Mouse (Mus musculus): ENCODE results near the gene Dvl1. TPM values are rescaled to one million over a fixed set of nuclear protein-coding genes. Genes with fewer than 3 reads are reported as not detected.

Gene Dvl1
- polyA plus RNA-seq, 1 experiment from 2014 or later: 9.2 TPM

DNA sequence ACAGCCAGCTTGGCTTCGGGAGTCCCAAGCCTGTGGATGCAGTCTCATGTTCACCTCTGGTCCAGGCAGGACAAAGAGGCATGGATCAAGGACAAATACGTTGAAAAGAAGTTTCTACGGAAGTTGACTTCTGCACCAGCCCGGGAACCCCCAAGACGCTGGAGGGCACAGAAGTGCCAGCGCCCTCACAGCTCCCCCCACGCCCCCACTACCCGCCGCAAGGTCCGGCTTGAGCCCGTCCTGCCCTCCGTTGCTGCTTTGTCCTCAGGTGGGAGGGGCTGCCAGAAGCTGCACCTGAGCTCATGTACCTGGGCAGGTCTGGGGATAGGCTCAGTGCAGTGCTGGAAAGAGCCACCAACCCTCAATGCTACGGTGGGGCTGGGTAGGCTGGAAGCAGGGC is 56.0 kb downstream of the Dvl1 start:
- Histone ChIP-seq H3K4me1 (no peaks in the 10 kb centered on the region), H3K27ac (no peak overlapping the region), H3K9ac (no peak overlapping the region), H3K36me3 (replicated peaks) (peaks cover 91% of the 10 kb centered on the region), H3K4me3 (replicated peaks) (no peak overlapping the region), H3K9me3 (no peaks in the 10 kb centered on the region), H3K27me3 (no peaks in the 10 kb centered on the region), H3K4me2 (no peak overlapping the region)
- no peak for ATAC-seq (ENCODE audit: low FRiP score)
- WGBS: 96% methylated on average over 13 of the region's 13 CpGs

DNA sequence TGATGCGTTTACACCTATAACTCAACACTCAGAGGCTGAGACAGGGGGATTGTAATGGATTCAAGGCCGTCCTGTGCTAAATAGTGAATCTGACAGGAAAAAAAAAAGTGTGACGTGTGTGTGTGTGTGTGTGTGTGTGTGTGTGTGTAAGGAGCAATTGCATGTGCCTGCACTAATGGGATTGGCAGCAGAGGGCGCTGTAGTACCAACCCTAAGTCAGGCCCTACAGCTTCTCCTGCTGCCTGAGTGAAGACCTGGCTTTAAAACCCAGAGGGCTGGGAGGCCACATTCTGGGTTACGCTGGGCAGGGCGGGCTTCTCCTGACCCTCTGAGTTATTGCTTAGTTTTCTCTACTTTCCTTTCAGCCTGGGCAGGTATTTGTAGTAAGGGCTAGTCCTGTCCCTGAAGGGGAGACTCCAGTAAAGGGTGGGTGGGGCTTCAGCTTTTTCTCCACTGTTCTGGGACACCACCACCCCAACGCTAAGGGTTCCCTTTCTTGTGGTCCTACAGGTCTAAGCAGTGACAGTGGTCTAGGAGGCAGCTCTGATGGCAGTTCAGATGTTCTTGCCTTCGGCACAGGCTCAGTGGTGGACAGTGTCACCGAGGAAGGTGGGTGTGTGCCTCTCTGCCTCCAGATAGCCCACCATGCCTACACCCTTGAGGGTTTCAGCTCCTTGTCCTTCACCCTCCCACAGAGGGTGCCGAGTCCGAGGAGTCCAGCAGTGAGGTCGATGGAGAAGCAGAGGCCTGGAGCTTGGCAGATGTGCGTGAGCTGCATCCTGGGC is 57.3 kb downstream of the Dvl1 start:
- Histone ChIP-seq H3K9ac (no peak overlapping the region), H3K36me3 (replicated peaks) (peaks cover 79% of the 10 kb centered on the region), H3K9me3 (no peaks in the 10 kb centered on the region), H3K27me3 (no peaks in the 10 kb centered on the region), H3K4me3 (replicated peaks) (no peak overlapping the region), H3K4me1 (no peaks in the 10 kb centered on the region), H3K27ac (no peak overlapping the region), H3K4me2 (no peak overlapping the region)
- no peak for ATAC-seq (ENCODE audit: low FRiP score)
- 97% methylated on average over 12 of the region's 13 CpGs for WGBS

DNA sequence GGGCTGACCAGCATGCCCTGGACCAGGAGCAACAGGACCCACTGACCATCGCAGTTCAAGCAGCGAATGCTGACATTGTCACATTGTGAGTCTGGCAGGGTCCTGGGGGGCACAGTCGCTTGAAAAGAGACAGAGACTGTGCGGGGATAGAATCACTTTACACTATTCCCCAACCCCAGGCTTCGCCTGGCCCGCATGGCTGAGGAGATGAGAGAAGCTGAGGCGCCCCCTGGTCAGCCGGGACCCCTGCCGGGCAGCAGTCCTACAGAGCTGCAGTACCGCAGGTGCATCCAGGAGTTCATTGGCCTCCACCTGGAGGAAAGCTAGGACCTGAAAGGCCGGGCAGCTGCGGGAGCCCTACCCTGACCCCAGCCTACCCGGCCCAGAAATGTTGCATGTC is 58.4 kb downstream of the Dvl1 start:
- Histone ChIP-seq H3K4me2 (no peak overlapping the region), H3K4me1 (no peaks in the 10 kb centered on the region), H3K9me3 (no peaks in the 10 kb centered on the region), H3K9ac (no peak overlapping the region), H3K27me3 (no peaks in the 10 kb centered on the region), H3K4me3 (replicated peaks) (no peak overlapping the region), H3K36me3 (replicated peaks) (peaks cover 67% of the 10 kb centered on the region), H3K27ac (no peak overlapping the region)
- WGBS: 83% methylated on average over 13 of the region's 13 CpGs
- ATAC-seq (ENCODE audit: low FRiP score): no peak

DNA sequence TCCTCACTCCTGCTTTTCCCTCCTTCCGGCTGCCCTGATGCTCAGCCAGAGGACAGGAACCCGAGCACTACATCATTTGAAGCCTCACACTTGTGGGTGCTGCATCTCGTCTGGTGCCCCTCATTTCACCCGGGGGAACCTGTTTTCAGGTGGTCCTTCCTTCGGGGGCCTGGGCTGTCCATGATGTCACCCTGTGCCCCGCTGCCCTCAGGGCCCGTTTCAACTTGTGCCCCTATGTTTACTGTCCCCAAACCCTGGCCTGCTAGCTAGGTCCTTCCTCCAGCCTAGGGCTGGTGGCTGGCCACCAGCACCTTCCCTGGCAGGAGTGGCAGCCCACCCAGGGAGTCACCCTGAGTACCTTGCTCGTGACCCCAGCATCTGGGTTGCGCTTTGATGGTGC is 58.9 kb downstream of the Dvl1 start:
- no peaks in the 10 kb centered on the region for H3K27me3 ChIP-seq
- H3K9me3 ChIP-seq: no peaks in the 10 kb centered on the region
- H3K9ac ChIP-seq: no peak overlapping the region
- no peak overlapping the region for H3K4me3 ChIP-seq (replicated peaks)
- no peak for ATAC-seq (ENCODE audit: low FRiP score)
- no peak overlapping the region for H3K27ac ChIP-seq
- H3K4me2 ChIP-seq: no peak overlapping the region
- H3K4me1 ChIP-seq: no peaks in the 10 kb centered on the region
- H3K36me3 ChIP-seq (replicated peaks): peaks cover 62% of the 10 kb centered on the region
- WGBS: 90% methylated on average over 9 of the region's 9 CpGs

DNA sequence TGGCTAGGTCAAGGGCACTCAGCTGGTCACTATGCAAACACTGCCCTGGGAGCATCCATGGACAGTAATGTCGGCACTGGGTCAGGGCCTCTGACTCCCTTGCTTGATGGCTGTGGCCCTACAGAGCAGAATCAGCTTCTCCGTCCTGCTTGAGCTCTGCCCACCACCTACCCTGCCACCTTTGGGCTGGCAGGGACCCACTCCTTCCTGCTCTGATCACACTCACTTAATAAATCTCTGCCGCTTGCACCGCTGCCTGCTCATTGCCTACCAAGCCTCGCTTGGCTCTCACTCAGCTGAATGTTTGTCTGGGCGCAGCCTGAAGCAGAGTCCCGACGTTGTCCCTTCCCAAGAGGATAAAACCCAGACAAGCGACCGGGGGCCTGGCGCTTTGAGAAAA is 59.8 kb downstream of the Dvl1 start:
- H3K4me2 ChIP-seq: no peak overlapping the region
- 90% methylated on average over 11 of the region's 11 CpGs for whole genome bisulfite sequencing

DNA sequence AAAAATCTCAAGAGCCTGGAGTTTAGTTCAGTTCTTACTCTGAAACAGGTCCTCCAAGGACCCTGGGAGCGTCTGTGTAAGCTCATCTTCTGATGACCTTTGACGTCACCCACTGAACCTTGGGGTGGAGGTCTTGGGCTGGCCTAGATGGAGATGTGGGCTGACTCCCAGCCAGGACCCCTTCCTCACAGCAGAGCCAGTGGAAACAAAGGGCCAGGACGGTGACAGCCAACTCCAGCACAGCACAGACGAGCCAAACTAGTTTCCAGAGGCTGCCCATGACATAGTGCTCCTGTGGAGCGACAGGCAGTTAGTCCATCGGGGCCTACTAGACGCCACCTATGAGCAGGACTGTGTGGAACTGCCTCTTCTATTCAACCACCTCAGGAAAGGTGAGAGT is 61.1 kb downstream of the Dvl1 start:
- H3K4me1 ChIP-seq: no peaks in the 10 kb centered on the region
- no peak overlapping the region for H3K9ac ChIP-seq
- H3K27ac ChIP-seq: no peak overlapping the region
- 76% methylated on average over 7 of the region's 7 CpGs for WGBS
- no peaks in the 10 kb centered on the region for H3K9me3 ChIP-seq
- H3K4me3 ChIP-seq (replicated peaks): no peak overlapping the region
- ATAC-seq (ENCODE audit: low FRiP score): no peak
- peaks cover 41% of the 10 kb centered on the region for H3K36me3 ChIP-seq (replicated peaks)
- no peak overlapping the region for H3K4me2 ChIP-seq
- no peaks in the 10 kb centered on the region for H3K27me3 ChIP-seq

More for the DNA sequence above, 59.8 kb downstream of the Dvl1 start:
- H3K27ac ChIP-seq: no peak overlapping the region
- no peak for ATAC-seq (ENCODE audit: low FRiP score)
- peaks cover 54% of the 10 kb centered on the region for H3K36me3 ChIP-seq (replicated peaks)
- H3K4me1 ChIP-seq: no peaks in the 10 kb centered on the region
- H3K4me3 ChIP-seq (replicated peaks): no peak overlapping the region
- no peaks in the 10 kb centered on the region for H3K9me3 ChIP-seq
- H3K9ac ChIP-seq: no peak overlapping the region
- H3K27me3 ChIP-seq: no peaks in the 10 kb centered on the region

DNA sequence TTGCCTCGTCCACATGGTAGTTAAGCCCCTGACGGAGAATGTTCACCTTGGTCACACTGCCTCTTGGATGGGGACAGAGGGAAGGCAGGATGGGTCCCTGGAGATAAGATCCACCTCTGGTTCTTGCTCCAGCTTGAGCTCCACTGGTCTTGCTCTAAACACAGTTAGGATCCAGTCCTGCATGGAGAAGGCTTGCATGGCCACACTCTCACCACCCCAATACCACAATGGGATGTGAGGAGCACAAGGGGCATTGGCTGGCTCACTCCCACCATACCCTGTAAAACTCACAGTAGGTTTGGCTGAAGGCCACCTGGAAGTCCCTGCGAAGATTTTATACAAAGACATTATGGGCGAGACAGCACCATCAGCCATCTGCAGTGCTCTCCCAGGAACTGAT is 61.5 kb downstream of the Dvl1 start:
- H3K27ac ChIP-seq: no peak overlapping the region

More for the DNA sequence above, 61.5 kb downstream of the Dvl1 start:
- H3K27me3 ChIP-seq: no peaks in the 10 kb centered on the region
- no peak overlapping the region for H3K9ac ChIP-seq
- no peaks in the 10 kb centered on the region for H3K4me1 ChIP-seq
- H3K4me3 ChIP-seq (replicated peaks): no peak overlapping the region
- ATAC-seq (ENCODE audit: low FRiP score): no peak
- WGBS: 94% methylated on average over 4 of the region's 4 CpGs
- H3K9me3 ChIP-seq: no peaks in the 10 kb centered on the region
- no peak overlapping the region for H3K4me2 ChIP-seq
- H3K36me3 ChIP-seq (replicated peaks): peaks cover 36% of the 10 kb centered on the region

Other genes starting within 250 kb of the Dvl1 start
- 12.9 and 14.1 TPM in 2 replicates for gene Slc35e2, start 246.0 kb upstream of the Dvl1 start, polyA plus RNA-seq (2016; fragmentation: Nextera tagmentation; extraction: Ambion mirVana)
- gene Cdk11b, start 222.5 kb upstream of the Dvl1 start, polyA plus RNA-seq (2016; fragmentation: Nextera tagmentation; extraction: Ambion mirVana): 91.6 and 97.7 TPM in 2 replicates
- not detected in 2 replicates for gene Gm10563, start 202.0 kb upstream of the Dvl1 start, polyA plus RNA-seq (2016; fragmentation: Nextera tagmentation; extraction: Ambion mirVana)
- gene Mmp23, start 194.0 kb upstream of the Dvl1 start, polyA plus RNA-seq (2016; fragmentation: Nextera tagmentation; extraction: Ambion mirVana): 2.2 and 2.4 TPM in 2 replicates
- gene Mib2, start 178.2 kb upstream of the Dvl1 start, polyA plus RNA-seq (2016; fragmentation: Nextera tagmentation; extraction: Ambion mirVana): 30.7 and 35.8 TPM in 2 replicates
- 2.4 and 5.9 TPM in 2 replicates for gene Fndc10, start 153.1 kb upstream of the Dvl1 start, polyA plus RNA-seq (2016; fragmentation: Nextera tagmentation; extraction: Ambion mirVana)
- gene Ssu72, start 142.6 kb upstream of the Dvl1 start, polyA plus RNA-seq (2016; fragmentation: Nextera tagmentation; extraction: Ambion mirVana): 137 and 139 TPM in 2 replicates
- gene Tmem240, start 112.6 kb upstream of the Dvl1 start, polyA plus RNA-seq (2016; fragmentation: Nextera tagmentation; extraction: Ambion mirVana): 2.5 and 3.2 TPM in 2 replicates
- 95.3 and 99.0 TPM in 2 replicates for gene Atad3a, start 86.3 kb upstream of the Dvl1 start, polyA plus RNA-seq (2016; fragmentation: Nextera tagmentation; extraction: Ambion mirVana)
- gene Vwa1, start 72.7 kb upstream of the Dvl1 start, polyA plus RNA-seq (2016; fragmentation: Nextera tagmentation; extraction: Ambion mirVana): 9.8 and 11.5 TPM in 2 replicates
- gene Tmem88b, start 61.5 kb upstream of the Dvl1 start, polyA plus RNA-seq (2016; fragmentation: Nextera tagmentation; extraction: Ambion mirVana): 0.22 and 0.35 TPM in 2 replicates
- gene Ankrd65, start 57.0 kb upstream of the Dvl1 start, polyA plus RNA-seq (2016; fragmentation: Nextera tagmentation; extraction: Ambion mirVana): not detected in 2 replicates
- 209 and 210 TPM in 2 replicates for gene Mrpl20, start 44.5 kb upstream of the Dvl1 start, polyA plus RNA-seq (2016; fragmentation: Nextera tagmentation; extraction: Ambion mirVana)
- 195 and 202 TPM in 2 replicates for gene Ccnl2, start 34.9 kb upstream of the Dvl1 start, polyA plus RNA-seq (2016; fragmentation: Nextera tagmentation; extraction: Ambion mirVana)
- 131 and 132 TPM in 2 replicates for gene Aurkaip1, start 16.1 kb upstream of the Dvl1 start, polyA plus RNA-seq (2016; fragmentation: Nextera tagmentation; extraction: Ambion mirVana)
- gene Mxra8, start 7.7 kb upstream of the Dvl1 start, polyA plus RNA-seq (2016; fragmentation: Nextera tagmentation; extraction: Ambion mirVana): 22.9 and 24.3 TPM in 2 replicates
- 0.51 and 0.61 TPM in 2 replicates for gene Tas1r3, start 16.0 kb downstream of the Dvl1 start, polyA plus RNA-seq (2016; fragmentation: Nextera tagmentation; extraction: Ambion mirVana)
- 17.9 and 23.4 TPM in 2 replicates for gene Cptp, start 22.0 kb downstream of the Dvl1 start, polyA plus RNA-seq (2016; fragmentation: Nextera tagmentation; extraction: Ambion mirVana)
- gene Ints11, start 22.1 kb downstream of the Dvl1 start, polyA plus RNA-seq (2016; fragmentation: Nextera tagmentation; extraction: Ambion mirVana): 92.2 and 94.1 TPM in 2 replicates
- 44.6 and 48.8 TPM in 2 replicates for gene Pusl1, start 44.4 kb downstream of the Dvl1 start, polyA plus RNA-seq (2016; fragmentation: Nextera tagmentation; extraction: Ambion mirVana)
- gene Acap3, start 44.4 kb downstream of the Dvl1 start, polyA plus RNA-seq (2016; fragmentation: Nextera tagmentation; extraction: Ambion mirVana): 47.9 and 57.2 TPM in 2 replicates
- gene Ube2j2, start 96.4 kb downstream of the Dvl1 start, polyA plus RNA-seq (2016; fragmentation: Nextera tagmentation; extraction: Ambion mirVana): 154 and 159 TPM in 2 replicates
- gene C1qtnf12, start 114.9 kb downstream of the Dvl1 start, polyA plus RNA-seq (2016; fragmentation: Nextera tagmentation; extraction: Ambion mirVana): 10.9 and 11.6 TPM in 2 replicates
- 16.4 and 18.6 TPM in 2 replicates for gene B3galt6, start 145.2 kb downstream of the Dvl1 start, polyA plus RNA-seq (2016; fragmentation: Nextera tagmentation; extraction: Ambion mirVana)
- 115 and 117 TPM in 2 replicates for gene Sdf4, start 145.5 kb downstream of the Dvl1 start, polyA plus RNA-seq (2016; fragmentation: Nextera tagmentation; extraction: Ambion mirVana)
- 0.70 and 1.2 TPM in 2 replicates for gene Tnfrsf4, start 166.4 kb downstream of the Dvl1 start, polyA plus RNA-seq (2016; fragmentation: Nextera tagmentation; extraction: Ambion mirVana)
- gene Tnfrsf18, start 178.8 kb downstream of the Dvl1 start, polyA plus RNA-seq (2016; fragmentation: Nextera tagmentation; extraction: Ambion mirVana): 1.3 and 1.4 TPM in 2 replicates
- 0.22 and 0.37 TPM in 2 replicates for gene Ttll10, start 212.0 kb downstream of the Dvl1 start, polyA plus RNA-seq (2016; fragmentation: Nextera tagmentation; extraction: Ambion mirVana)